Mouse (Mus musculus): ENCODE results near the gene Thbd.

The Thbd gene

GRCm38 (mm10) chr2:148421706-148422105 lies 13.7 kb upstream of the Thbd start:
- DNase-seq (ENCODE audit: low read depth, low spot score) = no peak

GRCm38 (mm10) chr2:148421112-148421511 lies 13.1 kb upstream of the Thbd start:
- DNase-seq (ENCODE audit: low read depth, low spot score) = no peak

GRCm38 (mm10) chr2:148419776-148420175 lies 11.8 kb upstream of the Thbd start:
- no peak for DNase-seq (ENCODE audit: low read depth, low spot score)

GRCm38 (mm10) chr2:148419151-148419550 lies 11.2 kb upstream of the Thbd start:
- DNase-seq (ENCODE audit: low read depth, low spot score) = no peak

GRCm38 (mm10) chr2:148409821-148410220 lies 1.8 kb upstream of the Thbd start:
- no peak for DNase-seq (ENCODE audit: low read depth, low spot score)

GRCm38 (mm10) chr2:148409141-148409540 lies 1.2 kb upstream of the Thbd start:
- peak; percentile 34 for DNase-seq (ENCODE audit: low read depth, low spot score)

- no peak for DNase-seq (ENCODE audit: low read depth, low spot score)
Measured at GRCm38 (mm10) chr2:148408761-148409120, 753 bp upstream of the Thbd start.

GRCm38 (mm10) chr2:148406971-148407869 lies 768 bp downstream of the Thbd start:
- DNase-seq (ENCODE audit: low read depth, low spot score) = peak; percentile 39

GRCm38 (mm10) chr2:148406160-148406970 lies 1.6 kb downstream of the Thbd start:
- peak; percentile 21 for DNase-seq (ENCODE audit: low read depth, low spot score)

GRCm38 (mm10) chr2:148404906-148405305 lies 3.1 kb downstream of the Thbd start:
- DNase-seq (ENCODE audit: low read depth, low spot score) = no peak

GRCm38 (mm10) chr2:148402227-148402626 lies 5.8 kb downstream of the Thbd start:
- DNase-seq (ENCODE audit: low read depth, low spot score) = no peak

- no peak for DNase-seq (ENCODE audit: low read depth, low spot score)
Measured at GRCm38 (mm10) chr2:148398901-148399685, 8.9 kb downstream of the Thbd start.

- no peak for DNase-seq (ENCODE audit: low read depth, low spot score)
Measured at GRCm38 (mm10) chr2:148397784-148398100, 10.2 kb downstream of the Thbd start.

GRCm38 (mm10) chr2:148397015-148397783 lies 10.8 kb downstream of the Thbd start:
- no peak for DNase-seq (ENCODE audit: low read depth, low spot score)

- DNase-seq (ENCODE audit: low read depth, low spot score) = no peak
Measured at GRCm38 (mm10) chr2:148396209-148396608, 11.8 kb downstream of the Thbd start.

- DNase-seq (ENCODE audit: low read depth, low spot score) = peak; percentile 37
Measured at GRCm38 (mm10) chr2:148395131-148396051, 12.6 kb downstream of the Thbd start, which contains the start of gene Sstr4. Gene Sstr4, plus strand, starts transcription at chr2:148395344.

GRCm38 (mm10) chr2:148393846-148394245 lies 14.1 kb downstream of the Thbd start:
- DNase-seq (ENCODE audit: low read depth, low spot score) = no peak

GRCm38 (mm10) chr2:148393149-148393548 lies 14.8 kb downstream of the Thbd start:
- no peak for DNase-seq (ENCODE audit: low read depth, low spot score)

- no peak for DNase-seq (ENCODE audit: low read depth, low spot score)
Measured at GRCm38 (mm10) chr2:148387652-148388581, 20.1 kb downstream of the Thbd start.
